Mouse (Mus musculus) liver, postnatal 0 days (tissue): ENCODE measurements around the gene Itga6.

Experiments used
- CTCF ChIP-seq: sonication (generic); IDR thresholded peaks from 2 replicates; pipeline ENCODE4 v1.5.1; 2016; ENCODE audit warnings: antibody characterized with exemption, low read depth
- EP300 ChIP-seq: IDR thresholded peaks from 2 replicates; pipeline ENCODE4 v1.6.1; 2016; ENCODE audit warnings: antibody characterized with exemption, low read depth, mild to moderate bottlenecking

GRCm38 (mm10) chr2:71786591-71787155 lies 41.3 kb downstream of the Itga6 start:
- TF ChIP-seq CTCF: no peak
- no peak for TF ChIP-seq EP300
